Mouse (Mus musculus) myocyte (in vitro differentiated cells): ENCODE measurements around the gene Boc.

Experiments used
- CEBPB ChIP-seq: IDR thresholded peaks from 2 replicates; pipeline ENCODE4 v1.6.1; 2011; ENCODE audit warnings: mild to moderate bottlenecking, moderate library complexity; ENCODE audit not compliant: poor library complexity, insufficient read depth, severe bottlenecking
- E2F4 ChIP-seq: IDR thresholded peaks from one replicate; pipeline ENCODE4 v1.6.1; 2011; ENCODE audit warnings: mild to moderate bottlenecking, control low read depth, moderate library complexity; ENCODE audit not compliant: insufficient read depth
- MAX ChIP-seq: IDR thresholded peaks from one replicate; pipeline ENCODE4 v1.6.1; 2011; ENCODE audit warnings: low read depth, mild to moderate bottlenecking, control low read depth
- POLR2A ChIP-seq: IDR thresholded peaks from one replicate; pipeline ENCODE4 v1.6.1; 2011; ENCODE audit warnings: low read depth, mild to moderate bottlenecking, control low read depth, moderate library complexity; ENCODE audit not compliant: insufficient read length
- POLR2AphosphoS2 ChIP-seq: IDR thresholded peaks from one replicate; pipeline ENCODE4 v1.6.1; 2011; ENCODE audit warnings: low read depth, control low read depth; ENCODE audit not compliant: insufficient read length
- REST ChIP-seq: IDR thresholded peaks from one replicate; pipeline ENCODE4 v1.6.1; 2011; ENCODE audit warnings: mild to moderate bottlenecking, control low read depth, moderate library complexity; ENCODE audit not compliant: insufficient read depth, insufficient read length
- SRF ChIP-seq: IDR thresholded peaks from one replicate; pipeline ENCODE4 v1.6.1; 2011; ENCODE audit warnings: low read depth; ENCODE audit not compliant: control insufficient read depth, insufficient read length
- TCF12 ChIP-seq: IDR thresholded peaks from one replicate; pipeline ENCODE4 v1.6.1; 2011; ENCODE audit warnings: mild to moderate bottlenecking, control low read depth; ENCODE audit not compliant: poor library complexity, insufficient read depth, severe bottlenecking
- USF1 ChIP-seq: IDR thresholded peaks from one replicate; pipeline ENCODE4 v1.6.1; 2011; ENCODE audit warnings: low read depth, mild to moderate bottlenecking, control low read depth, moderate library complexity

DNA sequence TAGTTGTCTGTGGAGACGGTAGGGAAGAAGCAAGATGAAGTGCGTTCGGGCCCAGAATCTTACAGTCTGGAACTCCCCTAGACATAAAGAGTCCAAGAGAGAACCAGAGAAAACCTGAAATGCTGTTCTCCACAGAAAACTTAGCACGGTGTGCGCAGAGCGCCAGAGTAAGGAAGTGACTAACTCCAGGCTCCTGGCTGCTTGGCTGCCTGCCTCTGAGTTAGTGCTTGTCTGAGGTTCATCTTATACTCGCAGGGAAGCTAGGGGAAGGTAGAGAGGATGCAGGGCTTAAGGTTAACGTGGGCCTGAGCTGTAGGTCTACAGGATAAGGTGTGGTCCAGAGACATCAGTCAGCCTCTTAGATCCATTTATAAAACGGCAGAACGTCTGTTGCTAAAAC, 56.9 kb downstream of the Boc start:
- TF ChIP-seq POLR2A (no peak), MAX (no peak), SRF (no peak), USF1 (no peak), CEBPB (no peak), REST (no peak), E2F4 (no peak), POLR2AphosphoS2 (no peak), TCF12 (no peak)
